Mouse (Mus musculus): ENCODE data around the gene Spaar.

The Spaar gene

GRCm38 (mm10) chr4:43798936-43799335 lies 69.1 kb downstream of the Spaar start:
- no peak for DNase-seq (ENCODE audit: extremely low read depth, low read depth)

All from MEL-GATA-1-ER (cell line).